Mouse (Mus musculus) neural tube, embryonic 11.5 days (tissue): ENCODE measurements around the gene Map3k7cl. TPM values are rescaled to one million over a fixed set of nuclear protein-coding genes. Genes with fewer than 3 reads are reported as not detected.

Experiments
- ATAC-seq: fragments of 200-750 bp; cut with Nextera tagmentation; 2 replicates; pipeline ENCODE4 v1.8.0; 2017; ENCODE audit warnings: moderate number of reproducible peaks, mild to moderate bottlenecking, moderate TSS enrichment, moderate library complexity; ENCODE audit not compliant: insufficient read depth, low FRiP score, low TSS enrichment
- DNase-seq: peaks from one replicate; pipeline ENCODE4 v3.0.0-alpha.2; 2015; ENCODE audit warnings: low spot score
- H3K27ac ChIP-seq: fragments of 300-500 bp; sonication (generic); 2 replicates; pipeline ENCODE4 v1.5.1; 2014; ENCODE audit warnings: low read depth, mild to moderate bottlenecking, low read length
- H3K27me3 ChIP-seq: fragments of 300-500 bp; sonication (generic); 2 replicates; pipeline ENCODE4 v1.6.1; 2014; ENCODE audit warnings: mild to moderate bottlenecking, low read length, mixed read lengths; ENCODE audit not compliant: control insufficient read depth, insufficient read depth
- H3K36me3 ChIP-seq: fragments of 300-500 bp; sonication (generic); 2 replicates; pipeline ENCODE4 v1.6.1; 2014; ENCODE audit warnings: mild to moderate bottlenecking, low read length, moderate library complexity, mixed read lengths; ENCODE audit not compliant: control insufficient read depth, insufficient read depth
- H3K4me1 ChIP-seq: fragments of 300-500 bp; sonication (generic); 2 replicates; pipeline ENCODE4 v1.6.1; 2014; ENCODE audit warnings: low read length, mixed read lengths; ENCODE audit not compliant: control insufficient read depth, insufficient read depth
- H3K4me2 ChIP-seq: fragments of 300-500 bp; sonication (generic); 2 replicates; pipeline ENCODE4 v1.6.1; 2014; ENCODE audit warnings: low read depth, mild to moderate bottlenecking, moderate library complexity
- H3K4me3 ChIP-seq: fragments of 300-500 bp; sonication (generic); 2 replicates; pipeline ENCODE4 v1.5.1; 2014; ENCODE audit warnings: low read depth, low read length
- H3K9ac ChIP-seq: fragments of 300-500 bp; sonication (generic); 2 replicates; pipeline ENCODE4 v1.6.1; 2014; ENCODE audit warnings: mild to moderate bottlenecking, low read length
- H3K9me3 ChIP-seq: fragments of 300-500 bp; sonication (generic); 2 replicates; pipeline ENCODE4 v1.6.1; 2016; ENCODE audit warnings: low read length; ENCODE audit not compliant: control insufficient read depth
- WGBS: fragments of 180-500 bp; shearing (Covaris S2); extraction: QIAGEN DNeasy Blood & Tissue Kit; methylation state at CpG from one replicate; pipeline ENCODE4 v1.1.7; 2014; 5-methylcytosine and 5-hydroxymethylcytosine counted together
- polyA plus RNA-seq: library from polyadenylated mRNA; unstranded; fragments of >200 nt; fragmentation: Nextera tagmentation; extraction: Ambion mirVana; gene quantifications from 2 replicates; pipeline ENCODE4 v1.2.1, GENCODE M21; 2014

Map3k7cl gene
- polyA plus RNA-seq, 1 experiment from 2014 or later, result not detected

DNA sequence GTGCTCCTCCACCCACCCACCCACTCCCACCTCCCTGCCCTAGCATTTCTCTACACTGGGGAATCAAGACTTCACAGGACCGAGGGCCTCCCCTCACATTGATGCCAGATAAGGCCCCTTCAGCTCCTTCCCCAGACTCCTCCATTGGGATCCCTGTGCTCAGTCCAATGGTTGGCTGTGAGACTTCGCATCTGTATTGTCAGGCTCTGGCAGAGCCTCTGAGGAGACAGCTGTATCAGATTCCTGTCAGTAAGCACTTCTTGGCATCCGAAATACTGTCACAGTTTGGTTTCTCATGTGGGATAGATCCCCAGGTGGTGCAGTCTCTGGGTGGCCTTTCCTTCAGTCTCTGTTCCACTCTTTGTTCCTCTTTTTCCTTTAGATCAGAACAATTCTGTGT lies 68.1 kb downstream of the Map3k7cl start:
- 90% methylated on average over 3 of the region's 3 CpGs for WGBS
- no peak overlapping the region for H3K27ac ChIP-seq
- H3K4me2 ChIP-seq, result no peak overlapping the region
- no peaks in the 10 kb centered on the region for H3K36me3 ChIP-seq
- H3K4me1 ChIP-seq, result no peaks in the 10 kb centered on the region
- H3K9me3 ChIP-seq, result no peaks in the 10 kb centered on the region; the same call in 1 of the 2 replicates
- ATAC-seq, result no peak
- H3K4me3 ChIP-seq, result no peak overlapping the region
- H3K27me3 ChIP-seq, result no peaks in the 10 kb centered on the region
- no peak overlapping the region for H3K9ac ChIP-seq
- no peak for DNase-seq

DNA sequence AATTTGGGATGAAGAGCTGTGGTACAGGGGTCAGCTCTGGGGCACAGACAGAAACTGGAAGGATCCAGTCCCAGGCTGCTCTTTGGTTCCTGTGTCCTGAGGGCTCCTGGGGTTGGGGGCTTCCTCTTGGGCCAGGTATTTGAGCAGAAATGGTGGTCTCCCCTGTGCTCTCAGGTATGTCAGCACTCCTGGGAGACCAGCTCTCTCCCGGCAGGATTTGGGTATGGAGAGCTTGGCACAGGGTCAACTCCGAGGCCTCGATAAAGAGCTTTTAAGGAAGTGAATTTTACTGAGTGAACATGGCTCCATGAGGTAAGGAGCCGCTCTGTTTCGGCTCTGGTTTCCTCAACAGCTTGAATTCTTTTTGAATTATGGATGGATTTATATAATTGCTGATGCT lies 70.8 kb downstream of the Map3k7cl start:
- Histone ChIP-seq H3K4me2 (no peak overlapping the region), H3K9me3 (no peaks in the 10 kb centered on the region; the same call in none of the 2 replicates), H3K9ac (no peak overlapping the region), H3K36me3 (no peaks in the 10 kb centered on the region), H3K27me3 (no peaks in the 10 kb centered on the region), H3K4me1 (no peaks in the 10 kb centered on the region), H3K4me3 (no peak overlapping the region), H3K27ac (no peak overlapping the region)
- WGBS, result 95% methylated on average over 5 of the region's 5 CpGs
- DNase-seq (no peak), ATAC-seq (no peak)

DNA sequence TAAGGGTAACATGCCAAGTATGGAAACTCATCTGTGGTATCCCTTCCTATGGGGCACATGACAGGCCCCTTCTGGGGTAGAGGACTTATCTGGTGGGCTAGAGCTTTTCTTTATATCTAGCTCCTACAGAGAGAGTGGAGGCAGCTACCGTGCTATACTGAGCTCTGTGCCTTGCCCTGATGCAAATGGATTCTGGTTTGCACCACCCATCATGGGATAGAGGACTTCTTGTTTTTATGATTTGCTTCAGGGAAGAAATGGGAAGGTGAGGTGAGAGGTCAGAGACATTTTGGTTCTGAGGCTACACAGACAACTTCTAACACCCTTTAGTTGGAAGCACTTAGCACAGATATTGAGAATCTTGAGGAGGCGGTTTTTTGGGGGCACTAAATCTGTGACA lies 71.8 kb downstream of the Map3k7cl start:
- no peak overlapping the region for H3K4me2 ChIP-seq
- no peaks in the 10 kb centered on the region for H3K36me3 ChIP-seq
- ATAC-seq, result no peak
- 83% methylated on average over 2 of the region's 2 CpGs for WGBS
- H3K4me1 ChIP-seq, result no peaks in the 10 kb centered on the region
- no peak for DNase-seq
- no peak overlapping the region for H3K9ac ChIP-seq
- no peaks in the 10 kb centered on the region for H3K27me3 ChIP-seq
- no peak overlapping the region for H3K27ac ChIP-seq
- H3K4me3 ChIP-seq, result no peak overlapping the region
- H3K9me3 ChIP-seq, result no peaks in the 10 kb centered on the region; the same call in none of the 2 replicates

DNA sequence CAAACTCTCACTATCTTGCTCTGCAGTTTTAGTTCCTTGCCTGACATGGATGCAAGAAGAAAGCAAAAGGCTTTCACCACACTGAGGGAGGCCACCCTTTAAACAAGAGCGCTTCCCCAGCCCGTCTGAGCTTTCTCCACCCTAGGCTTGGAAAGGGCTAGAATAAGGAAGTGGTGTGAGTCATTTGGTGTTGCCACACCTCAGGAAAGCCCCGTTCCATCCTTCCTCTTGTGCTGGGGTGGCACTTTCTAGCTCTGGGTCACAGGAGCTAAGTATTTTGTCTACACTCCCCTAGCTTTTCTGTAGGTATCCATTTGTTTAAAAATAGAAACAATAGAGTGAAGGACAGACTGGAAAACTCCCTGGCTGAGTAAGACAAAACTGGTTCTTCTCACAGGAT lies 72.2 kb downstream of the Map3k7cl start:
- 88% methylated on average over 3 of the region's 3 CpGs for WGBS
- DNase-seq, result no peak
- Histone ChIP-seq H3K4me1 (no peaks in the 10 kb centered on the region), H3K9ac (no peak overlapping the region), H3K4me3 (no peak overlapping the region), H3K4me2 (no peak overlapping the region), H3K36me3 (no peaks in the 10 kb centered on the region), H3K27me3 (no peaks in the 10 kb centered on the region), H3K27ac (no peak overlapping the region), H3K9me3 (no peaks in the 10 kb centered on the region; the same call in none of the 2 replicates)
- no peak for ATAC-seq

DNA sequence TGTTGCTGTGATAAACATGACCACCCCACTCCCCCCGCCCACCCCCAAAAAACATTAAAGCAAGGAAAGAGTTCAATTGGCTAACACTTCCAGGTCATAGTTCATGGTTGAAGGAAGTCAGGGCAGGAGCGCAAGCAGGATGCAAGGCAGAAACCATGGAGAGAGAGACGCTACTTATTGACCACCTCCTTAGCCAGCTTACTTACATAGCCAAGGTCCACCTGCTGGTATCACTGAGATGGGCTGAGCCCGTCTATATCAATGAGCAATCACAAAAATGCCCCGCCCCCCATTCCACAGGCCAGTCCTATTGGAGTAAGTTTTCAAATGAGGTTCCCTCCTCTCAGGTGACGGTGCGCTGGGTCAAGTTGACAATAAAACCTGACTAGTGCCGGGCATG lies 72.7 kb downstream of the Map3k7cl start:
- H3K9ac ChIP-seq, result no peak overlapping the region
- 95% methylated on average over 8 of the region's 8 CpGs for WGBS
- H3K4me2 ChIP-seq, result no peak overlapping the region
- no peaks in the 10 kb centered on the region for H3K36me3 ChIP-seq
- no peak overlapping the region for H3K27ac ChIP-seq
- no peak overlapping the region for H3K4me3 ChIP-seq
- H3K4me1 ChIP-seq, result no peaks in the 10 kb centered on the region
- ATAC-seq (no peak), DNase-seq (no peak)
- H3K9me3 ChIP-seq, result no peaks in the 10 kb centered on the region; the same call in none of the 2 replicates
- H3K27me3 ChIP-seq, result no peaks in the 10 kb centered on the region

DNA sequence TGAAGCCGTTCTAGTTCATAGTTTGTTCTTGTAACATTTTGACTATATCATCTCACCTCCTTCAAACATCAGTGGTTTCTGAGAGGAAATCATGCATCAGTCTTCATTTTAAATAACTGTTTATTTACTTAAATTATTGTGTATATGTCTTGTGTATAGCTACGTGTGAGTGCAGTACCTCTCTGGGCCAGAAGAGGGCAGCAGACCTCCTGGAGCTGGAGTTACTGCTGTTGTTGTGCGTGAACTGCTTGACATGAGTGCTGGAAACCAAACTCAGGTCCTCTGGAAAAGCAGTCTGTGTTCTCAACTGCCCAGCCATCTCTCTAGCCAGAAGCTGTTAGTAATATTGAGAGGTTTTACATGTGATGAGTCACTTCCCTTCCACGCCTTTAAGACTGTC lies 73.6 kb downstream of the Map3k7cl start:
- Histone ChIP-seq H3K27ac (no peak overlapping the region), H3K27me3 (no peaks in the 10 kb centered on the region), H3K9ac (no peak overlapping the region), H3K36me3 (no peaks in the 10 kb centered on the region), H3K4me3 (no peak overlapping the region), H3K4me2 (no peak overlapping the region), H3K9me3 (no peaks in the 10 kb centered on the region; the same call in none of the 2 replicates), H3K4me1 (no peaks in the 10 kb centered on the region)
- ATAC-seq (no peak), DNase-seq (no peak)
- WGBS, result 95% methylated on average over 4 of the region's 4 CpGs

DNA sequence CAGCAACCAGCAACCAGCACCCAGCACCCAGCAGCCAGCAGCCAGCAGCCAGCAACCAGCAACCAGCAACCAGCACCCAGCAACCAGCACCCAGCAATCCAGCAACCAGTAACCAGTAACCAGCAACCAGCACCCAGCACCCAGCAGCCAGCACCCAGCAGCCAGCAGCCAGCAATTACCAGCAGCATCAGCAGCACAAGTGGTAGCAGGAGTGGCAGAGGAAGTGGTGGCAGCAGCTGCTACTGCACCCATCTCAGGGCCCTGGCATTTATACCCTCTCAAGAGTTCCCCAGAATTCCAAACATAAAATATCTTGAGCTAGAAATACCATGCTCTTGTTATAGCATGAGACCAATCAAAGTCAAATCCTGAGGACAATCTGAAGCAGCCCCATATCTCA lies 81.6 kb downstream of the Map3k7cl start:
- Histone ChIP-seq H3K9ac (no peak overlapping the region), H3K27ac (no peak overlapping the region)

DNA sequence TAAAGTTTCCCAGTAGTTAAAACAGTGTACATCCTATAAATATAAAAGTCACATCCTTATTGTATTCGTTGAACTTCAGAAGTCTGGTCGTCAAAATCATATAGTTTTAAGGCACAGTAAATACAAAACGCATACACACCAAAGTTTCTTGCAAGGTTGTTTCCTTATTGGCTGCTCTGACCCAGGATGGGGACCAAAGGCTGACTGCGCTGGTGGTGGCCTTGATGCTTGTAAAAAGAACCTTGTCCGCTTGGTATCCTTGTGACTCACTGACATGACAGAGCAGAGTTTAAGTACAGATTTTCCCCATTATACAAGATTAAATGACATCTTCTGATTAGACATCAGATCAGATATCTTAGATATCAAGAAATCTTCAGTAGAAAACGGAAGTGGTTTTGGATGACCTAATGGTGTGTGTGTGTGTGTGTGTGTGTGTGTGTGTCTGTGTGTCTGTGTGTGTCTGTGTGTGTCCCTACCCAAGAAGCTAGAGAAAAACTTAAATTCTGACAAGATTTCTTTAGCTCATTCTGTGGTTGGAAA lies 82.2 kb downstream of the Map3k7cl start:
- no peaks in the 10 kb centered on the region for H3K36me3 ChIP-seq
- no peak overlapping the region for H3K9ac ChIP-seq
- no peaks in the 10 kb centered on the region for H3K27me3 ChIP-seq
- H3K4me3 ChIP-seq, result no peak overlapping the region
- no peak for DNase-seq
- H3K27ac ChIP-seq, result no peak overlapping the region
- no peaks in the 10 kb centered on the region for H3K4me1 ChIP-seq
- H3K9me3 ChIP-seq, result no peaks in the 10 kb centered on the region
- no peak overlapping the region for H3K4me2 ChIP-seq
- 90% methylated on average over 6 of the region's 6 CpGs for WGBS
- no peak for ATAC-seq

More for the DNA sequence above, 81.6 kb downstream of the Map3k7cl start:
- H3K36me3 ChIP-seq, result no peaks in the 10 kb centered on the region
- no peak overlapping the region for H3K4me3 ChIP-seq
- DNase-seq, result no peak
- no peak overlapping the region for H3K4me2 ChIP-seq
- H3K9me3 ChIP-seq, result no peaks in the 10 kb centered on the region
- H3K27me3 ChIP-seq, result no peaks in the 10 kb centered on the region
- no peak for ATAC-seq
- no peaks in the 10 kb centered on the region for H3K4me1 ChIP-seq

DNA sequence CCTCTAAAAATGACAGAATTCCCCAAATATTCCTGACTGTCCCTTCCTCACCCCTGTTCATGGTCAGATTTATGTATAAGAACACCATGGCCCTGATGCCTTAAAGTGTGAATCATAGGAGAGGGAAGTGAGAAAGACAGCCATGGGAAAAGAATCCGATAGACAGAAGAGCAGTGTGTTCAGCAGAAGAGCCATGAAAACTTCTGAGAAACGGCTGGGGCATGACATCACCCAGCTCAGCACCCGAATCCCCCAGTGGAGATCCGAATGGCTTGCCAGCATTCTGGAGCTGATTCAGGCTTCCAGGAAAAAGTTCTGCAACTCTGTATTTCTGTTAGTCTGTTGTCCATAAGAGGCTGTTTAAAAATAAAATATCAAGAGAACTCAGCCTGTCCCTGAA lies 82.7 kb downstream of the Map3k7cl start:
- H3K36me3 ChIP-seq, result no peaks in the 10 kb centered on the region
- H3K27ac ChIP-seq, result no peak overlapping the region
- H3K27me3 ChIP-seq, result no peaks in the 10 kb centered on the region
- H3K4me1 ChIP-seq, result no peaks in the 10 kb centered on the region
- no peak overlapping the region for H3K4me2 ChIP-seq
- H3K4me3 ChIP-seq, result no peak overlapping the region
- DNase-seq, result no peak
- H3K9me3 ChIP-seq, result no peaks in the 10 kb centered on the region
- no peak for ATAC-seq
- WGBS, result 74% methylated on average over 4 of the region's 4 CpGs
- no peak overlapping the region for H3K9ac ChIP-seq
